Mouse (Mus musculus): Measurements from ENCODE around the gene Kcna5.

Gene Kcna5

DNA sequence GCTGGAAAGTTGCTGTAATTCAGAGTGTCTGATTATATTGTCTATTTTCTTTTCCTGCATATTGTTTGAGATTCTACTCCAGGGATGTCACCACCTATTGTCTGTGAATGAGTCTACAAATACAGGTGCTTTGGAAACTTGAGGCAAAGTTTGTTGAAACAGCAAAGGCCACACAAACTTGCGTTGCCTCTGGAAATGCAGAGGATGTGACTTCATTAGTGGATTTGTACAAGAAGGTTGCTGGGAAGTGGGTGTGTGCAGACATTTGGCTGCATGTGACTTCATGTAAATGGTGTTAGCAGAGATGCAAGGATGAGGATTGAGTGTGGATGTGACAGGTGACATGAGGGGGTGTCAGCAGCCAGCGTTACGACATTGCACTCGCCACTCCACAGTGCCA, 1.7 kb upstream of the Kcna5 start:
- DNase-seq (ENCODE audit: low spot score), result no peak

DNA sequence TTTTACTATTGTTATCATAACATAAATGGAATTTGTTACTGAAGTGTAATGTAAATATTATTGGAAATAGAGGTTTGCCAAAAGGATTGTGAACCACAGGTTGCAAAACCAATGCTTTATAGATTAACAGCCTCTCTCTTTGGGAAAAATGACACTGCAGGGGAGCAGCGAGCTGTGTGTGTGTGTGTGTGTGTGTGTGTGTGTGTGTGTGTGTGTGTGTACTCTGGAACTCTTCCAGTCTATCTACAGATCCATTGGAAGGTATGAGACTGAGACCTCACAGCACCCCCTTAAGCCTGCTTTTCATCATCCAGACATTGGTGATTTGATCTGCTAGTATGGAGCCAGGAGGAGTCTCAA, 679 bp upstream of the Kcna5 start:
- DNase-seq (ENCODE audit: low spot score), result no peak

DNA sequence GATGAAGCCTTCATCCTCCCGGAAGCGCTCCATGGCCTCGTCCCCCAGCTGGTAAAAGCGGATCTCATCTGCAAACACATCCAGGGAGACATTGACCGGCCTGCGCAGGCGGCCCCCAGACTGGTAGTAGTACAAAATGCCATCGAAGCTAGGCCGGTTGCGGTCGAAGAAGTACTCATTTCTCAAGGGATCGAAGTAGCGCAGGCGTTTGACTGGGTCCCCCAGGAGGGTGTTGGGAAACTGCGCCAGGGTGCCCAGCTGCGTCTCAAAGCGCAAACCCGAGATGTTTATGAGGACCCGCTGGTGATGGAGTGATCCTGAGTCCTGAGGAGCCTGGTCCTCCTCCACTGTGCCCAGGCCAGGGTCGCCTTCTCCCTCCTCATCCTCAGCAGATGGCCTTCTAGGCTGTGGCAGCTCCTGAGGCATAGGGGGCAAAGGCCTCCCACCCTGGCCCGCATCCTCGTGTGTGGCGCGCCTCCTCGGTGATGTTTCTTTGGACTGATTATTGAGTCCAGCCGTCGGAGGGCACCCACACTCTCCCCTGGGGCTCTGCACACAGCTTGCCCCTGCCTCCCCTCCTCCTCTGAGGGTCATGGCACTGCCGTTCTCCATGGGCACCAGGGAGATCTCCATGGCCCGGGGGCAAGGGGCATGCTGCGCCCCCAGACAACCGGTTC, 543 bp downstream of the Kcna5 start:
- no peak for DNase-seq (ENCODE audit: low spot score)

DNA sequence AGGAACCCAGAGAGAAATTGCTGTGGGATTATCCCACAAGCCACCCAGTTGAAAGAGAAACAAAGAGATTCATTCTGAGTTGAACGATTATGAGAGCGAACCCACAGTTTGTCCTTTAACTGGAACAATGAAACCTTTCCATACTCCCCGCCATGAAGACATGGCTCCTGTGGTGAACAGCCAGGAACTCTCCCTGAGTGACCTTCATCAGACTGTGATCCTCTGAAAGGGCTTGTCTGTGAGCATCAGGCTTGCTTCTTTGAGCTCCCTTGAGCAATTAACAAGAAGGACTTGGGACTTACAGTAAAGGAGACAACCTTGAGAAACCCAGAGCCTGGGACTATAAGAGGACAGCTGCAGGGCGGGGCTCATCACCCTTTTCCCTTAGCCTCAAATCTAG, 3.9 kb downstream of the Kcna5 start:
- DNase-seq (ENCODE audit: low spot score), result no peak

DNA sequence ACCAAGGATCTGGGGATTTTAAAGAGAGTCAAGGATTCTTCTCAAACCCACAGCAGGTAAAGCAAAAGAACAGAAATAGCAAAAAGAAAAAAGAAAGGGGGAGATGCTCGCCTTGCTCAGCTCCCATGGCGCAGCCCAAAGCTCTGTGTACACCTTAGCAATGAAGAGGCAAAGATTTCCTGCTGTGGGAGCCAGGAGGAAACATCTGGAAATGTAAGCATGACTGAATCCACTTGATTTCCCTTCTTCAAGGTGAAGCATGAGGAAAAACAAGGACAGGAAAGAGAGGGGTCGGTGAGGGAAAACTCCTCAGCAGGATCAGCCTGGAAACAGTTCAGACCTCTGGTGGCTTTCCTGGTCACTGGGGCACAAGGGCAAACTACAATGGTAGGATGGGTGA, 5.2 kb downstream of the Kcna5 start:
- no peak for DNase-seq (ENCODE audit: low spot score)

DNA sequence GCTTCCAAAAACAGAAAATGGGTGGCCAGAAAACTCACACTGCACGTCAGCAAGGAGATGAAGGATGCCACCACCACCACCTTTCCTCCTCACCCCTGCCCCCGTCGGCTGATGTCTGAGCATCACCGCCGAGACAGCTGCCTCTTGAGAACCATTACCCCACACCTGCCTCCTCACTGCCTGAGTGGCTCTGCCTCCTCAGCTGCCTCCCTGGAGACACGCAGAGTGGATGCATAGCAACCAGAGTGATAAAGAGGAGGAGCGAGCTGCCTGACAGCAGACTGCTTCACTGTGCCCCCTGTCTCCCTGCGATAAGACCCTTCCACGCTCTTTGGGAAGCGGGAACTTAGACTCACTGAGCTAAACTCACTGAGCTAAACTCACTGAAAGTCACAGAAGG, 20.5 kb downstream of the Kcna5 start:
- DNase-seq (ENCODE audit: low spot score), result peak; percentile 15

DNA sequence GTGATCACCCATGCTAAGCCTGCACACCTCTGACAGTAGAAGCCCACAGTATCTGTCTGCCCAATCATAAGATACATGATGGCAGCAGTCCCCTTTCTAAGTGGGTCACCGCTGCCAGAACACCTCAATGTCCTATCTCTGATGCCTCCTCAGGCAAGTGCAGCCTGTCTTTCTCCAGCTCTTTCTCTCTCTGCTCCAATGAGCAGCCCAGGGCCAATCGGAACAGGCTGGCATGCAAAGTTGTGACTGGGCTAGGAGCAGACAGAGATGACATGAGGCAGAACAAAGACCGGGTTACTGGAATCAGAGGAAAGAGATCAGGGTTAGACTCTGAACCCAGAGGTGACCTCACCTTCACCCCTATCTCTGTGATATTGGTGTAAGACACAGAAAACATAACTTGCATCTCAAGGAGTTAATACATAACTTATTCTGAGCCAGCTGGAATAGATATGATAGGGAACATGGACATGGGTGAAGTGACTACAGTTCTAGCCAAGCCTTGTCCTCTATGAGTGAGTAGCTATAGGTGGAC, 21.4 kb downstream of the Kcna5 start:
- DNase-seq (ENCODE audit: low spot score), result no peak

DNA sequence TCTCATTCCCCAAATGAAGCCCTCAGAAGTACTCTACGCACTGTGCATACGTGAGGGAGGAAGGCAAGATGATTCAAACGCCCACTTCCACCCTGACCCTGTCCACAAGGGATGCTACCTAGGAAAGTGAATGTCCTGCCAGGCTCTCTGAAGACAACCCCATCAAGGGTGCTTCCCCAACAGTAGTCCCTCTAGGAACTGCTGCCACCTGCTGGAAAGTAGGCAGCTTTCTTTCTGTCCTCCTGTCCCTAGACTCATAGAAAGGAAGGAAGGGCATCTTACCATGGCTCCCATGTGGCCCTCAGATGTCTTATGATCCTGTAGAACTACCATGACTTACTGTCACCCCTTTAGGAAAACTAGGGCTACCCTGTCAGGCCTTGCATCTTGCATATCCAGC, 22.1 kb downstream of the Kcna5 start:
- peak; percentile 15 for DNase-seq (ENCODE audit: low spot score)

DNA sequence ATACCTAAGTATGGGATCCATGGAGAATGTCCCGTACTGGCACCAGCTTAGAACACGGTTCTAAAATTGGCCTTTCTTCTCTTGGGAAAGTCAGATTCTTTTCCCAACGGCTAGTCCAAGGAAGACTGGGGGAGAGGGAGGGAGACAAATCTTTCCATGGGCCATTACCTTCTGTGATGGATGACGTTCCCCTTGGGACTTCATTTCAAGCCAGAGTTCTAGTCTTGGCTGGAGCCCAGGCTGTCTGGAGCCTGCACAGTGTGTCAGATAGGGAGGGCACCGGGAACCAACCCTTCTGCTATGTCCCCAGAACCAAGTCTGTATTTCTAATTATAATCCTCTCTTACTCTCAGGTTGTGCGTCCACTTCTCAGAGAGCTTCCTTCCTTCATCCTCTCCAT, 26.5 kb downstream of the Kcna5 start:
- no peak for DNase-seq (ENCODE audit: low spot score)

DNA sequence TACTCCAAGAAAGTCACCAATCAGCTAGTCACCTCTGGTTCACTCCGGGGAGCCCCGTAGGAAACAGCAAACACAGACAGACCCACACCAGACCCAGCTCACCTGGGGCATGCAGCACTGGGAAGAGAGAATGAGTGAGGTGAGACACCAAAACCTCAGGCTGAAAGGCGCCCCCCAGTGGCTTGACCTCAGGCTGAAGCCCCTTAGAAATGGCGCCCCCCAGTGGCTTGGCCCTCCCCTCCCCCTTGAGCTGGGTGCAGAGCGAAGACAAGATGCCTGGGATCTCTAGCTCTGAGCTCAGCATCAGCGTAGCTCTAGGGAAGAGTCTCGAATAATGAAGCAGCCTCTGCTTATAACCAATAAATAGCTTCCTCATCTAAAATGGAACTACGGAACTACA, 31.3 kb downstream of the Kcna5 start:
- no peak for DNase-seq (ENCODE audit: low spot score)

DNA sequence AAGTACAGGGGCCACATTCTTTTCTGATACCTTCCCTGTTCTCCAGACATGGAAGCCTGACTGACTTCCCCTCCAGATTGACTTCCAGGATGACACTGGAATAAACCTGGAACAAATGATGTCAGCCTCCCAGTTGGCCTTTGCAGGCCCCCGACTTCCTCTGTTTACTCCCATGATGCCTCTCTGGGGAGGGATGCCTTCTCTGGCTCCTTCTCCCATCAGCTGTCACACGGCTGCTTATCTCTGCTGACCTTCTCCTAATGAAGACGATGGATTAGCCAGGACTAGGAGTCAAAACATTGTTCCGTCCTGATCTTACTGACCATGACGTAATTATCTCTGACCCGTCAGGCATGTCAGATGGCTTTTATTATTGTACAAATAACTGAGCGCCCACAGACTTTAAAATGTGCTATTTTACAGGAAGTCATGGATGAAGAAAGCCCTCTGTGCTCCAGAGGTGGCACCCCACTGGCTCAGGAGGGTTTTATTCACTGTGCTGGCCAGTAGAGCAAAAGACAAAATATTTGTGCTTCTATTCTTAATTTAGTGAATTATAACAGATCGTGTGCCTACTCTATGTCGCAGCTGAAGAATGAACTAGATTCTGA, 32.4 kb downstream of the Kcna5 start:
- no peak for DNase-seq (ENCODE audit: low spot score)

DNA sequence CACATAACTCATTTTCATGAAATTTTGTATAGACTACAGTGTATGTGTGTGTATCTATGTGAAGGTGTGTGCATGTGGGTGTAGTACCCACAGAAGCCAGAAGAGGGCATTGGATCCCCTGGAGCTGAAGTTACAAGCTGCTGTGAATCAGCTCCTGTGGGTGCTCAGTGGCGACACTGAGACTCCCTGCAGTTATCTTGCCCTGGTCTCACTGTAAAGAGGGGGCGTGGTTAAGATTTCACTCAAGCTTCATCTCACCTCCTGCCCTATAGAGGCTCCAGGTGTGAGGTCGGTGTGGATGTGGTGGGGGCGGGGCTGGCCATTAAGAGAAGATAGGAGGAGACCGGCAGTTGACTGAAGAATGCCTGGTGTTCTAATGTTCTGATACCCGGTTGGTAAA, 34.2 kb downstream of the Kcna5 start:
- DNase-seq (ENCODE audit: low spot score), result no peak

DNA sequence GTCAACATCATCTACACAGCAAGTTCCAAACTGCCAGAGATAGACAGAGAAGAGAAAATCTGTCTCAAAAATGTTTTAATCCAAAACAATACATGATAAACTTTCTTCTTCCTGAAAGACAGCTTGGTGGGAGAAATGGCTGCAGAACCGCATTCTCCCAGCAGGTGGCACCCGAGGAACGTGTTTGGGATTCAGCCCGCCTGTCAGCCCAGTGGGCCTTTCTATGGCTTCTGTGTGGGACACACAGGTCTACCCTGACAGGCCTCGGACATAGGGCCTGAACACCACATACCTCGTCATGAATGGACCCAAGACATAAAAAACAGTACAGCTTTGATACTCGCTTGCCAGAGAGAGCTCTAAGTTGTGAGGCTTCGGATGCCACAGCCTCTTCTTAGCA, 35.1 kb downstream of the Kcna5 start:
- DNase-seq (ENCODE audit: low spot score), result peak; percentile 87

DNA sequence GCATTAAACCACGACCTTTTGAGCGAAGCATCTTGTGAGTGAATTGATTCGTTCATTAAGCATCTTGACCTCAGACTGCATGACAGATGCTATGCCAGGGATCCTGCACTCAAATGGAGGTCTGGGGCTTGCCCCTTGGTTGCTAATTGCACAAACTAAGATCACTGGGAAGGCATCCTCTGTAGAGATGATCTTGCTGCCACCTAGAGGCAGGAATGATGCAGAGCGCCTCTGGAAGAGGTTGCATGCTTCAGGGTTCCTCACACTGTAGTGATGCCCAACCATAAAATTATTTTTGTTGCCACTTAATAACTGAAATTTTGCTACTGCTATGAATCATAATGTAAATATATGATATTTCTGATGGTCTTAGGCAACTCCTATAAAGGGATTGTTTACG, 37.3 kb downstream of the Kcna5 start:
- peak; percentile 62 for DNase-seq (ENCODE audit: low spot score)

DNA sequence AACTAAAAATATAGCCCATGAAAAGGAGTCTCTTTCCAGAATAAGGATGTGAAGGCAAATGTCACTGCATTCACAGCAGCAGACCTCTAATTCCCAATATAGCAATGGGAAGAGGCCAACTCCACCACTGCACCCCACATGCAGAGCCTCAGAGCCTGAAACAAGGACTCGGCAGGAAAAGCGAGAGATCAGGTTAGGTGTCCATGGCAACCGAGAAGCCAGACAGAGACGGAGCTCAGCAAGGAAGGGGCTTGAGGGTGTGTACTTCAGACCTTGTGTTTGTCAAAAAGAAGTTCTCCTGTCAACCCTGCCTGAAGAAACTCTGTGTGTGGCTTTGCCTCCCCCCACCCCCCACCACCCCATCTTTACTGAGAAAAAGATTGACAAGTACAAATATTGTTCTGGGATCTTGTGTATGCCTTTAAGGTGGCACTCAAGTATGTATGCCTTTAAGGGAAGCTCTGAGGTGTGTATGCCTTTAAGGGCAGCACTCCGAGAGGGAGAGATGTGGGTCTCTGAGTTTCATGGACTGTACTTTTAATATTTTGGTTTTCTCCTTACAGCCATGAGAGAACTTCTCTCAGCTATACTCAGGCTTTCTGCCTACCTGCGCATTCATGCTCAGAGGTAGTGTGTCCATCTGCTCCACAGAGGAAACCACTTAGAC, 37.9 kb downstream of the Kcna5 start:
- no peak for DNase-seq (ENCODE audit: low spot score)

DNA sequence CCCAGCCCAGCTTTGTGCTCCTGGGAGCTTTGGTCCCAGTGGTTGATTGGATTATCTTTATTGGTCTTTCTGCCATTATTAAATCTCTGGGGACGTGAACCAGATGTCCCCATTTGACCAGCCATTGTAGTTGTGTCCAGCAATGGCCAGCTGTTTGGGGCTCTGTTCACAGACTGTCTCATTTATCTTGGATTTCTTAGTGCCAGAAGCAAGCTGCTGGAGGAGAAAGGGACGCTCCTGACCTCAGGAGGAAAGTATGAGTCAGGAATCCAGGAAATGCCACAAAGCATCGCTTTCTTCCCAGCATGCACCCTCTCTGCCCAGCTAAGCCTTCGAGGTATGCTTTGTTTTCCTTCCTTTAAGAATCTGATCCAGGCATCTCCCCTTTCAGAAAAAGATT, 48.1 kb downstream of the Kcna5 start:
- DNase-seq (ENCODE audit: low spot score), result no peak

DNA sequence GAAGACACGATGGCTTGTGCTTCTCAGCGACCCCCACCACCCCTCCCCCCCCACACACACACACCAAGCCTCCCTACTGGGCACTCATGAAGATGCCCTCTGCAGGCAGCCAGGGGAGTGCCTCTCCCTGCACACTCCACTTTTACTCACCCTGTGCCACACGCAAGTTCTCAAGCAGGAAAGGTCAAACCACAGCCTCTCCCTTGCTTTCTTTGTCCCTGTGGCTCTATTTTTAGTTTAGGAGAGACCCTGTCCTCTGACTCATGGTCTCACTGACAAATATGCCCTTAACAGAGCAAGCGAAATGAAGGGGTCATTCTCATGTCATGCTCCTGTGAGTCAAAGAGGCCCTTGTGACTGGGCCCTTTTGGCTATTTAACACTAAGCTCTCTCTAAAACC, 50.3 kb downstream of the Kcna5 start:
- DNase-seq (ENCODE audit: low spot score), result no peak

DNA sequence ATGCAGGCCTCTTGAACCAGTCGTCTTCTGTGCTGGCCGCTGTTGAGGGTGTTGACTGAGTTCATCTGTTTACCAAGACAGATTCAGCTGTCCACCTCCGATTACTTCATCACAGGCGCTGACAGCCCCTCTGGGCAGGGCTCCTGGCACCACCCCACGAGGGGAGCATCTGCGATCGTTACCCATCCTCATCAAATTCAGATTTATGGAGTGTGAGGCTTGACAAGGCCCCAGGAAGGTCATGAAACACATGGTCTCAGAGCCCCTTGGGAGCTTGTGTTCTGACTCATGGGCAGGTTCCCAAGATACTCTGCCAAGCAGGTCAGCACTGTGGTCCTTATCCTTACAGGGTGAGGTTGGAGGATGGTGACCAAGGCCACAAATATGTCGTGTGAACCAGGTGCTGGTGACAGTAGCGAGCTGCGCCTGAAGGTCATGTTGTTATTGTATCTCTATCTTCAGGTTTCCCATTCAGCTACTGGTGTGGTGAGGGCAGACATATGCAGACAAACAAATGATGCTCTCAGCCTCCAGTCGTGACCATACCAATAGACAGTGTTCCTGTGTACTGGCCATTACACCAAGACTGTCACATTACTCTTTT, 51.8 kb downstream of the Kcna5 start:
- no peak for DNase-seq (ENCODE audit: low spot score)

All from layer of hippocampus, adult 11-12 months (tissue).